Mouse (Mus musculus): ENCODE measurements around the gene Jph4. TPM values are rescaled to one million over a fixed set of nuclear protein-coding genes. Genes with fewer than 3 reads are reported as not detected.

Gene Jph4
- total and polyA plus RNA-seq, 3 experiments = 0.11 TPM; not detected in 2

DNA sequence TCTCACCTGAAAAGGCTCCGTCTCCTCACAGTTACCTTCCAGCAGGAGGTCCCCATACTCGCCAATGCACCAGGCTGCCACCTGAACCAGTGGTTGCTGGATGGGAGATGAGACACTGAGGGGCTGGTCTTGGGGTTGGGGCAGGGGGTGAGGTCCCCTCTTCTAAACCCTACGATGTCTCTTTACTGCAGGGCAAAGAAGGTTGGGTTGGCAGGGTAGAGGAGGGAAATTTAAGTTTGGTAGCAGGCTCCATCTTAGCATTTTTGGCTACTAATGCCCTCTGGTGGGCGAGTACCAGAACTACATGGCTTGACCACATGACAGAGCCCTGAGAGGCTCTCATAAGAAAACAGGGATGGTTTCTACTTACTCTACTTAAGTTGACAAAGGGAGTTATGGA, 15.1 kb downstream of the Jph4 start:
- peaks cover 58% of the 10 kb centered on the region for H3K4me1 ChIP-seq (ENCODE audit: insufficient read depth, low read depth, low read length)
- TF ChIP-seq CTCF (IDR thresholded peaks at IDR 0.05; ENCODE audit: low read depth, low read length) (peak; percentile 66), TAL1 (conservative IDR thresholded peaks at IDR 0.05; ENCODE audit: low read depth, low read length) (no peak)
- no peaks in the 10 kb centered on the region for H3K27me3 ChIP-seq (ENCODE audit: insufficient read depth, low read length)
- no peaks in the 10 kb centered on the region for H3K9me3 ChIP-seq (replicated peaks)
- ATAC-seq (ENCODE audit: extremely low read depth, insufficient number of reproducible peaks, low FRiP score, poor library complexity, severe bottlenecking) (no peak), DNase-seq (ENCODE audit: low spot score) (peak; percentile 64)
- no peak overlapping the region for H3K4me3 ChIP-seq (ENCODE audit: low read depth, low read length)
- peaks cover 88% of the 10 kb centered on the region for H3K36me3 ChIP-seq (replicated peaks)

DNA sequence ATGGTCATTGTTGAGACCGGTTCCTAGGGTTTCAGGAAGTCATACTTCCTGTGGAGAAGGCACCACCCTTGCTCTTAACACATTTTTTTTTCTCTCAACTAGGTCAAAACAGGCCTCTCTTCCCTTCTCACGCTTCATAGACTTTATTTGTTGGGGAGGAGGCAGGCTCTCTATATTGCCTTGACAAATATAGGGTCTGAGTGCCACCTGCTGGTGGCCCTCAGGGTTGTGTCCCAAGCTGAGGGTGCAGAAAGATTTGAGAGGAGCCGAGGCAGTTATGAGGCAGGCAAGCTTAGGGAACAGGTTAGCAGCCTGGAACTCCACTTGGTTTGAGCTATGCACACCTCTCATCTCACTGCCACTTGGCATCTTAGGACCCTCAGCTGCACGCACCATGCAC, 18.7 kb downstream of the Jph4 start:
- TF ChIP-seq POLR2AphosphoS5 (IDR thresholded peaks at IDR 0.05; ENCODE audit: insufficient replicate concordance, low read depth, low read length) (no peak), CTCF (IDR thresholded peaks at IDR 0.05; ENCODE audit: low read depth, low read length) (peak; percentile 22; the same call in 1 of the 2 replicates)
- Histone ChIP-seq H3K4me3 (ENCODE audit: low read depth, low read length) (no peak overlapping the region), H3K36me3 (replicated peaks) (peaks cover 70% of the 10 kb centered on the region), H3K27me3 (ENCODE audit: insufficient read depth, low read length) (no peaks in the 10 kb centered on the region), H3K4me1 (ENCODE audit: insufficient read depth, low read depth, low read length) (peaks cover 54% of the 10 kb centered on the region), H3K9me3 (replicated peaks) (no peaks in the 10 kb centered on the region)
- DNase-seq (ENCODE audit: low spot score) (peak; percentile 57), ATAC-seq (ENCODE audit: extremely low read depth, insufficient number of reproducible peaks, low FRiP score, poor library complexity, severe bottlenecking) (0 out of 2 replicates have a peak, but pooled peaks have one; percentile 24)

DNA sequence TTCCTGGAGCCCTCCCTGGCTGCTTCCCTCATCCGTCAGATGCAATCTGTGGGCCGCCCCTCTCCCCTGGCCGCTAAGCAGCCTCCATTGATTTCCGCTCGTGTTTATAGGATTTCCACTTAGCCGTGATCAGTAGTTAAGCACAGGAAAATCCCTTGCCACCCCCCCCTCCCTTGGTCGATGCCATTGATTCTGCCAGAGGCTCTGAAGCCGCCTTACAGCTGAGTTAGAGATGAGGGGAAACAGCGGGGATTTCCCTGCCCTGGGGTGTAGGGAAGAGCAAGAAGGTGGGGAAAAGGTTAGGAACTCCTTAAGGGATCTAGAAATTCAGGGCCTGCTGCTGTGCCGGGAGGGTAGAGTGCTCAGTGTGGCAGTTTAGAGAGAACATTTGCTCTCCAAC, 19.1 kb downstream of the Jph4 start:
- Histone ChIP-seq H3K4me3 (ENCODE audit: low read depth, low read length) (no peak overlapping the region), H3K9me3 (replicated peaks) (no peaks in the 10 kb centered on the region), H3K36me3 (replicated peaks) (peaks cover 66% of the 10 kb centered on the region), H3K4me1 (ENCODE audit: insufficient read depth, low read depth, low read length) (peaks cover 52% of the 10 kb centered on the region), H3K27me3 (ENCODE audit: insufficient read depth, low read length) (no peaks in the 10 kb centered on the region)
- no peak for TF ChIP-seq TAL1 (conservative IDR thresholded peaks at IDR 0.05; ENCODE audit: low read depth, low read length)
- TF ChIP-seq GATA2 (IDR thresholded peaks at IDR 0.05; ENCODE audit: borderline replicate concordance, low read depth, low read length) = no peak
- no peak for TF ChIP-seq CTCF (IDR thresholded peaks at IDR 0.05; ENCODE audit: low read depth, low read length)
- TF ChIP-seq GATA1 (IDR thresholded peaks at IDR 0.05; ENCODE audit: borderline replicate concordance, low read length) = no peak
- TF ChIP-seq POLR2AphosphoS5 (IDR thresholded peaks at IDR 0.05; ENCODE audit: insufficient replicate concordance, low read depth, low read length) = no peak
- DNase-seq (ENCODE audit: low spot score) (no peak), ATAC-seq (ENCODE audit: extremely low read depth, insufficient number of reproducible peaks, low FRiP score, poor library complexity, severe bottlenecking) (no peak)

DNA sequence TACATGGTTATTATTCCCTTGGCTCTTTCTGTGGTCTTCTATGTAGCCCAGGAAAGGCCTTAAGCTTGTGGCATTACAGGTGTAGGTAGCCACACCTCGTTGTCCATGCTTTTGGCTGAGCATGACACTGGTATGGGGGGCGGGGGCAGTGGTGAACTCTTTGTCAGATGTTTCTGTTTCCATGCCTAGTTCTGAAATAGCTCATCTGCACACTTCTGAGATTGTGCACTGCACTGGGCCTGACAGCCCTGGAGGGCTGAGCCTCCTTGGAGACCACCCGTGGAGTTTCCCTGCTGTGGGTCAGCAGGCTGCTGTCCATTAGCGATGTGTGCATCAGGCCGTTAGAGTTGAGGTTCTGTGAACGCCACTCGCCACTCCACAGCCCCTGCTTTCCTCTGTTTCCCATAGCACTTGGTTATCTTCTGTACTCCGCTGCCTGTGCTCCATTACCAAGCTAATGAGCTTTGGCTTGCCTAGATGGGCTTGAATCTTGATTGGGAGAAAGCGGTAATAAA, 20.1 kb downstream of the Jph4 start:
- peaks cover 52% of the 10 kb centered on the region for H3K4me1 ChIP-seq (ENCODE audit: insufficient read depth, low read depth, low read length)
- DNase-seq (ENCODE audit: low spot score) = no peak
- peaks cover 55% of the 10 kb centered on the region for H3K36me3 ChIP-seq (replicated peaks)

DNA sequence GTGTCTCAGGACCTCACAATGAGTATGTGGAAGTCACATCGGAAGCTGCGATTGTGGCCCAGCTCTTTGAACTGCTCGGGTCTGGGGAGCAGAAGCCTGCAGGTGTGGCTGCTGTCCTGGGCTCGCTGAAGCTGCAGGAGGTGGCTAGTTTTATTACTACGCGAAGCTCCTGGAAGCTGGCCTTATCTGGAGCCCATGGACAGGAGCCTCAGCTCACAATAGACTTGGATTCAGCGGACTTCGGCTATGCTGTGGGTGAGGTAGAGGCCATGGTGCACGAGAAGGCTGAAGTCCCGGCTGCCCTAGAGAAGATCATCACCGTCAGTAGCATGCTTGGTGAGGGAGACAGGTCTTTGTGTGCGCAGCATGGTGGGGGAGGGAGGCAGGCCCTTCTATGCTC, 21.1 kb downstream of the Jph4 start:
- no peaks in the 10 kb centered on the region for H3K9me3 ChIP-seq (replicated peaks)
- H3K27me3 ChIP-seq (ENCODE audit: insufficient read depth, low read length) = no peaks in the 10 kb centered on the region
- H3K4me1 ChIP-seq (ENCODE audit: insufficient read depth, low read depth, low read length) = peaks cover 58% of the 10 kb centered on the region
- TF ChIP-seq GATA1 (IDR thresholded peaks at IDR 0.05; ENCODE audit: borderline replicate concordance, low read length) = no peak
- no peak for TF ChIP-seq CTCF (IDR thresholded peaks at IDR 0.05; ENCODE audit: low read depth, low read length)
- TF ChIP-seq POLR2AphosphoS5 (IDR thresholded peaks at IDR 0.05; ENCODE audit: insufficient replicate concordance, low read depth, low read length) = no peak
- no peak for TF ChIP-seq GATA2 (IDR thresholded peaks at IDR 0.05; ENCODE audit: borderline replicate concordance, low read depth, low read length)
- peak overlapping the region; percentile 74 for H3K4me3 ChIP-seq (ENCODE audit: low read depth, low read length)
- DNase-seq (ENCODE audit: low spot score) (no peak), ATAC-seq (ENCODE audit: extremely low read depth, insufficient number of reproducible peaks, low FRiP score, poor library complexity, severe bottlenecking) (no peak)
- peaks cover 46% of the 10 kb centered on the region for H3K36me3 ChIP-seq (replicated peaks)

More for the DNA sequence above, 20.1 kb downstream of the Jph4 start:
- Histone ChIP-seq H3K4me3 (ENCODE audit: low read depth, low read length) (peak overlapping the region; percentile 54; the same call in 1 of the 2 replicates), H3K27me3 (ENCODE audit: insufficient read depth, low read length) (no peaks in the 10 kb centered on the region), H3K9me3 (replicated peaks) (no peaks in the 10 kb centered on the region)
- ATAC-seq (ENCODE audit: extremely low read depth, insufficient number of reproducible peaks, low FRiP score, poor library complexity, severe bottlenecking) = no peak
- no peak for TF ChIP-seq GATA1 (IDR thresholded peaks at IDR 0.05; ENCODE audit: borderline replicate concordance, low read length)
- no peak for TF ChIP-seq TAL1 (conservative IDR thresholded peaks at IDR 0.05; ENCODE audit: low read depth, low read length)
- TF ChIP-seq GATA2 (IDR thresholded peaks at IDR 0.05; ENCODE audit: borderline replicate concordance, low read depth, low read length) = no peak
- TF ChIP-seq CTCF (IDR thresholded peaks at IDR 0.05; ENCODE audit: low read depth, low read length) = no peak
- no peak for TF ChIP-seq POLR2AphosphoS5 (IDR thresholded peaks at IDR 0.05; ENCODE audit: insufficient replicate concordance, low read depth, low read length)

DNA sequence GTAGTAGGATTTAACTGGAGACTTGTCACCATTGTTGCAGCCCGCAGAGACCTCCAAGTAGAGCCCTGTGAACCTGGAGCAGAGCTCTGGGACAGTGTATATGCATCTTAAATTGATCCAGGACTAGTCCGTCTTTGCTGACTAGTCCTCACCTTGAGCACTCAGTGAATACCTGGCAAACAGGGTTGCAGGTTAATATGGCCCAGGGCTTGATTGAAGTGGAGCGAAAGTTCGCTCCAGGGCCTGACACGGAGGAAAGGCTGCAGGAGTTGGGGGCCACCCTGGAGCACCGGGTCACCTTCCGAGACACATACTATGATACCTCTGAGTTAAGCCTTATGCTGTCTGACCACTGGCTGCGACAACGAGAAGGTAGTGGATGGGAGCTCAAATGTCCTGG, 21.5 kb downstream of the Jph4 start:
- ATAC-seq (ENCODE audit: extremely low read depth, insufficient number of reproducible peaks, low FRiP score, poor library complexity, severe bottlenecking) = no peak
- no peak for DNase-seq (ENCODE audit: low spot score)
- Histone ChIP-seq H3K9me3 (replicated peaks) (no peaks in the 10 kb centered on the region), H3K36me3 (replicated peaks) (peaks cover 42% of the 10 kb centered on the region), H3K27me3 (ENCODE audit: insufficient read depth, low read length) (no peaks in the 10 kb centered on the region), H3K4me1 (ENCODE audit: insufficient read depth, low read depth, low read length) (peaks cover 58% of the 10 kb centered on the region), H3K4me3 (ENCODE audit: low read depth, low read length) (peak overlapping the region; percentile 74)
- TF ChIP-seq GATA1 (IDR thresholded peaks at IDR 0.05; ENCODE audit: borderline replicate concordance, low read length) = no peak
- TF ChIP-seq GATA2 (IDR thresholded peaks at IDR 0.05; ENCODE audit: borderline replicate concordance, low read depth, low read length) = no peak
- no peak for TF ChIP-seq TAL1 (conservative IDR thresholded peaks at IDR 0.05; ENCODE audit: low read depth, low read length)
- no peak for TF ChIP-seq POLR2AphosphoS5 (IDR thresholded peaks at IDR 0.05; ENCODE audit: insufficient replicate concordance, low read depth, low read length)
- no peak for TF ChIP-seq CTCF (IDR thresholded peaks at IDR 0.05; ENCODE audit: low read depth, low read length)

All from G1E (cell line).